Mouse (Mus musculus) lung, embryonic 16.5 days (tissue): ENCODE data around the gene Klhl42. TPM values are rescaled to one million over a fixed set of nuclear protein-coding genes. Genes with fewer than 3 reads are reported as not detected.

Experiments
- ATAC-seq: fragments of 200-750 bp; cut with Nextera tagmentation; 2 replicates; pipeline ENCODE4 v1.8.0; 2017; ENCODE audit warnings: low read depth, mild to moderate bottlenecking, moderate library complexity
- H3K27ac ChIP-seq: fragments of 300-500 bp; sonication (generic); 2 replicates; pipeline ENCODE4 v1.5.1; 2014; ENCODE audit warnings: mild to moderate bottlenecking, control low read depth, low read length
- H3K27me3 ChIP-seq: fragments of 300-500 bp; sonication (generic); 2 replicates; pipeline ENCODE4 v1.6.1; 2014; ENCODE audit warnings: low read depth, low read length, mixed read lengths; ENCODE audit not compliant: control insufficient read depth, insufficient read depth
- H3K36me3 ChIP-seq: fragments of 300-500 bp; sonication (generic); 2 replicates; pipeline ENCODE4 v1.6.1; 2014; ENCODE audit warnings: low read length; ENCODE audit not compliant: control insufficient read depth, insufficient read depth
- H3K4me1 ChIP-seq: fragments of 300-500 bp; sonication (generic); replicated peaks from 2 replicates; pipeline ENCODE4 v1.6.1; 2014; ENCODE audit warnings: low read length, mixed read lengths; ENCODE audit not compliant: control insufficient read depth, insufficient read depth
- H3K4me2 ChIP-seq: fragments of 300-500 bp; sonication (generic); 2 replicates; pipeline ENCODE4 v1.6.1; 2014; ENCODE audit warnings: low read depth, low read length, control low read depth
- H3K4me3 ChIP-seq: fragments of 300-500 bp; sonication (generic); 2 replicates; pipeline ENCODE4 v1.5.1; 2014; ENCODE audit warnings: mild to moderate bottlenecking, low read length, control low read depth
- H3K9ac ChIP-seq: fragments of 300-500 bp; sonication (generic); 2 replicates; pipeline ENCODE4 v1.6.1; 2014; ENCODE audit warnings: low read length, control low read depth
- H3K9me3 ChIP-seq: fragments of 300-500 bp; sonication (generic); 2 replicates; pipeline ENCODE4 v1.6.1; 2016; ENCODE audit warnings: low read length; ENCODE audit not compliant: control insufficient read depth
- WGBS: fragments of 180-500 bp; shearing (Covaris S2); extraction: QIAGEN DNeasy Blood & Tissue Kit; methylation state at CpG from one replicate; pipeline ENCODE4 v1.1.7; 2014; 5-methylcytosine and 5-hydroxymethylcytosine counted together
- polyA plus RNA-seq: library from polyadenylated mRNA; unstranded; fragments of >200 nt; fragmentation: Nextera tagmentation; extraction: Ambion mirVana; gene quantifications from 2 replicates; pipeline ENCODE4 v1.2.1, GENCODE M21; 2015

Klhl42 gene
- polyA plus RNA-seq, 1 experiment from 2014 or later: 7.6 TPM

- 63% methylated on average over 7 of the region's 7 CpGs for WGBS
- no peak overlapping the region for H3K4me3 ChIP-seq
- H3K4me1 ChIP-seq: peaks cover 8% of the 10 kb centered on the region
- no peaks in the 10 kb centered on the region for H3K27me3 ChIP-seq
- no peak overlapping the region for H3K9ac ChIP-seq
- H3K27ac ChIP-seq: no peak overlapping the region
- ATAC-seq: no peak
- H3K36me3 ChIP-seq: no peaks in the 10 kb centered on the region
- no peak overlapping the region for H3K4me2 ChIP-seq
- no peaks in the 10 kb centered on the region for H3K9me3 ChIP-seq
These were observed 5.7 kb upstream of the Klhl42 start for GRCm38 (mm10) chr6:147085398-147086040.

DNA sequence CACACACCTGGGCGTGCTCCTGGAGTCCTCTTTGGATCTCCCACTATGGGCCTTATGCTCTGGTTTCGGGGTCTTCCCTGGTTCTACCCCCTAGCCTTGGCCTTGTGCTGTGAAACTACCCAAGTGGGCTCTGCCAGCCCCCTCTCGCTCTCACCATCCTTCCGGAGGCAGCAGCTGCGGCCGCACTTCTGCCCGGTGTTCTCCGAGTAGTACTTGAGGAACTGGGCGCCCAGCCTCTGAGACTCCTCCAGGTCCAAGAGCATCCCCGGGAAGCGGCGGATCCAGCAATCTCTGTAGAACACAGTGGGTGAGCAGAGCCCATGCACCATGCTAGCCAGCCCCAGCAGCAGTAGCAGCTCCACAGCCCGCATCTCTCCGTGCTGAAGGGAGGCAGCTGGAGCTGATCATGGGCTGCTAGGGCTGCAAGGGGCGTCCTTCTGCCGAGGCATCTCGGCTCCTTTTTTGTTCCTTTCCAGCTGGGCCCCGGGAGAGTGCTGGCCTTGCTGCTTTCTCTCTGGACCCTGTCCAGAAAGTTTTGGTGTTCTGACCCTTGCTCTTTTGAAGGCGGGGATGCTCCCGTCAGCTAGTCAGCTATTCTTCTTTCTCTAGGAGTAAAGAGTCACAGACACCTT lies 4.5 kb upstream of the Klhl42 start, which contains the start of gene Mansc4:
Gene Mansc4 (minus strand): TSS at position 439 of the 632 bp plus-strand sequence.
- Histone ChIP-seq H3K9me3 (no peaks in the 10 kb centered on the region), H3K27ac (peak within 1 kb of the TSS; percentile 77), H3K4me3 (peak within 1 kb of the TSS; percentile 27), H3K9ac (peak within 1 kb of the TSS; percentile 52; the same call in 1 of the 2 replicates), H3K36me3 (no peaks in the 10 kb centered on the region), H3K27me3 (no peaks in the 10 kb centered on the region), H3K4me2 (peak within 1 kb of the TSS; percentile 48), H3K4me1 (peaks cover 11% of the 10 kb centered on the region)
- peak; percentile 74 for ATAC-seq
- WGBS: 5% methylated on average over 20 of the region's 20 CpGs

- H3K4me2 ChIP-seq: no peak overlapping the region
- no peak overlapping the region for H3K9ac ChIP-seq
- H3K36me3 ChIP-seq: no peaks in the 10 kb centered on the region
- H3K4me1 ChIP-seq: peaks cover 16% of the 10 kb centered on the region
- ATAC-seq: no peak
- H3K4me3 ChIP-seq: no peak overlapping the region
- 51% methylated on average over 6 of the region's 7 CpGs for WGBS
- no peaks in the 10 kb centered on the region for H3K9me3 ChIP-seq
- H3K27ac ChIP-seq: no peak overlapping the region
- no peaks in the 10 kb centered on the region for H3K27me3 ChIP-seq
These were observed 3.4 kb upstream of the Klhl42 start for GRCm38 (mm10) chr6:147087736-147088135.

- Histone ChIP-seq H3K9ac (no peak overlapping the region), H3K27me3 (no peaks in the 10 kb centered on the region), H3K36me3 (no peaks in the 10 kb centered on the region), H3K4me1 (peaks cover 20% of the 10 kb centered on the region), H3K9me3 (no peaks in the 10 kb centered on the region), H3K27ac (no peak overlapping the region), H3K4me3 (no peak overlapping the region), H3K4me2 (no peak overlapping the region)
- ATAC-seq: no peak
- 73% methylated on average over 3 of the region's 3 CpGs for WGBS
These were observed 2.7 kb upstream of the Klhl42 start for GRCm38 (mm10) chr6:147088517-147088916.

GRCm38 (mm10) chr6:147090191-147090590 lies 988 bp upstream of the Klhl42 start:
- H3K36me3 ChIP-seq: no peaks in the 10 kb centered on the region
- WGBS: 77% methylated on average over 5 of the region's 5 CpGs
- no peak overlapping the region for H3K4me2 ChIP-seq
- no peaks in the 10 kb centered on the region for H3K27me3 ChIP-seq
- H3K27ac ChIP-seq: no peak overlapping the region
- H3K4me1 ChIP-seq: peaks cover 26% of the 10 kb centered on the region
- no peaks in the 10 kb centered on the region for H3K9me3 ChIP-seq
- H3K9ac ChIP-seq: no peak overlapping the region
- H3K4me3 ChIP-seq: no peak overlapping the region
- no peak for ATAC-seq

DNA sequence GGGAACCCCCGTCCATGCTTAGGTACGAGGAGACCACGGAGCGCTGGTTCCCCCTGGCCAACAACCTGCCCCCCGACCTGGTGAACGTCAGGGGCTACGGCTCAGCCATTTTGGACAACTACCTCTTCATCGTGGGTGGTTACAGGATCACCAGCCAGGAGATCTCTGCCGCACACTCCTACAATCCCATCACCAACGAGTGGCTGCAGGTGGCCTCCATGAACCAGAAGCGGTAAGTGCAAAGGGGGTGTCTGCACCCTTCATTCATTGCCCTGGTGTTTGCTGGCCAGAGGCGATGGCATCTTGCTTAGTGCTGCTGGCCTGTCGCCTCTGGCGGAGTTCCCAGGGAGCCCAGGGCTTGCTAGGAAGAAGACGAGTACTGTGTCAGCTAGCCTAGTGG lies 957 bp downstream of the Klhl42 start:
- Histone ChIP-seq H3K4me3 (peak overlapping the region; percentile 91), H3K36me3 (peaks cover 8% of the 10 kb centered on the region; the same call in 1 of the 2 replicates), H3K27ac (peak overlapping the region; percentile 88), H3K4me2 (peak overlapping the region; percentile 74), H3K4me1 (peaks cover 18% of the 10 kb centered on the region), H3K9me3 (no peaks in the 10 kb centered on the region), H3K9ac (peak overlapping the region; percentile 91), H3K27me3 (no peaks in the 10 kb centered on the region)
- ATAC-seq: no peak; the same call in 1 of the 2 replicates
- 2% methylated on average over 15 of the region's 15 CpGs for WGBS

DNA sequence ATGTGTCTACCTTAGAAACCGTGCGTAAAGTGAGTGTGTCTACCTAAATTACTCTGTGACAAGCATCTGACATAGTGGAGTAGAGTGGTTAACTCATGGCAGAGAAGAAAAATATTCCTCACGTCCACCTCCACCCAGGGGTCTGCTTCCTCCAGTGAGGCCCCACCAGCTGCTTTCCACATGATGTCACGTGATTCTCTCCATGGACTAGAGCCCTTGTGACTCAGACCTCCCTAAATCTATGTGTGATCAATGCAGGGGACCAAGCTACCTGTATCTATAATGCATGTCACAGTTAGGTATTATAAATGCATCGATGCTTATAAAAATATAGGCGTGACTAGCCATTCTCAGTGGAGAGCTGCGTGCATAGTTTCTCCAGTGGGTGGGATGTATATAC lies 3.6 kb downstream of the Klhl42 start:
- Histone ChIP-seq H3K9me3 (no peaks in the 10 kb centered on the region), H3K27me3 (no peaks in the 10 kb centered on the region), H3K4me3 (no peak overlapping the region), H3K36me3 (peaks cover 8% of the 10 kb centered on the region; the same call in 1 of the 2 replicates), H3K9ac (no peak overlapping the region), H3K4me2 (no peak overlapping the region), H3K4me1 (peaks cover 18% of the 10 kb centered on the region), H3K27ac (no peak overlapping the region)
- ATAC-seq: no peak
- 82% methylated on average over 7 of the region's 7 CpGs for WGBS

- H3K9me3 ChIP-seq: no peaks in the 10 kb centered on the region
- no peak overlapping the region for H3K4me3 ChIP-seq
- no peak overlapping the region for H3K4me2 ChIP-seq
- no peak for ATAC-seq
- H3K36me3 ChIP-seq: peaks cover 8% of the 10 kb centered on the region; the same call in 1 of the 2 replicates
- no peak overlapping the region for H3K9ac ChIP-seq
- 90% methylated on average over 4 of the region's 4 CpGs for WGBS
- H3K4me1 ChIP-seq: peaks cover 15% of the 10 kb centered on the region
- no peak overlapping the region for H3K27ac ChIP-seq
- H3K27me3 ChIP-seq: no peaks in the 10 kb centered on the region
These were observed 4.9 kb downstream of the Klhl42 start for GRCm38 (mm10) chr6:147096109-147096508.

DNA sequence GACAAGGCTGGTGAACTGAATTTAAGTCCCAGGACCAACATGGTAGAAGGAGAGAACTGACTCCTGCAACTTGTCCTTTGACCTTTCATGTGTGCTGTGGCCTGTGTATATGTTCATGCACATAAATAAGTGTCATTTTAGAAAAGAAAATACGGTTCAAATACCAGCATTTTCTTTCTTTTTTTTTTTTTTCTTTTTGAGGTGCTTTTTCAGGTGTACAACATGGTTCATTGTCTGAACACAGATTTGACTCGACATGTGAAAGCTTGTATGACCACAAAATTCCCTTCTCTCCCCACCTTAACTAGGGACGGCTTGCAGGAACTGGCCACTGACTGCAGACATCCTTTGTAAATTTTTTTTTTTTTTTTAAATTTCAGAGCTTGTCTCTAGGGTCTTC lies 5.8 kb downstream of the Klhl42 start:
- no peaks in the 10 kb centered on the region for H3K9me3 ChIP-seq
- H3K4me2 ChIP-seq: no peak overlapping the region
- H3K36me3 ChIP-seq: peaks cover 8% of the 10 kb centered on the region; the same call in 1 of the 2 replicates
- no peak overlapping the region for H3K4me3 ChIP-seq
- peaks cover 15% of the 10 kb centered on the region for H3K4me1 ChIP-seq
- no peaks in the 10 kb centered on the region for H3K27me3 ChIP-seq
- WGBS: 69% methylated on average over 3 of the region's 3 CpGs
- H3K27ac ChIP-seq: no peak overlapping the region
- no peak for ATAC-seq
- H3K9ac ChIP-seq: no peak overlapping the region
